Mouse (Mus musculus): ENCODE data around the gene Stk40. TPM values are rescaled to one million over a fixed set of nuclear protein-coding genes. Genes with fewer than 3 reads are reported as not detected.

Gene Stk40
- polyA plus RNA-seq, 1 experiment, result 25.9 TPM

GRCm38 (mm10) chr4:126152864-126153263 lies 49.1 kb downstream of the Stk40 start:
- TF ChIP-seq POLR2A (IDR thresholded peaks at IDR 0.05; ENCODE audit: insufficient read length, low read depth) (no peak), TCF12 (IDR thresholded peaks at IDR 0.05; ENCODE audit: insufficient read depth, poor library complexity, severe bottlenecking) (no peak), CEBPB (IDR thresholded peaks at IDR 0.05; ENCODE audit: insufficient read depth, poor library complexity, severe bottlenecking) (no peak), E2F4 (IDR thresholded peaks at IDR 0.05; ENCODE audit: insufficient read depth) (no peak), USF1 (IDR thresholded peaks at IDR 0.05; ENCODE audit: low read depth) (no peak), MYOG (IDR thresholded peaks at IDR 0.05; ENCODE audit: control insufficient read depth in 1 of 3, insufficient read depth in 1 of 3, insufficient read length in 2 of 3, low read depth in 2 of 3) (no peak), MYOD1 (IDR thresholded peaks at IDR 0.05; ENCODE audit: control insufficient read depth in 1 of 3, insufficient read length in 2 of 3, low read depth in 2 of 3) (no peak), REST (IDR thresholded peaks at IDR 0.05; ENCODE audit: insufficient read depth, insufficient read length) (no peak), TCF3 (IDR thresholded peaks at IDR 0.05; ENCODE audit: insufficient read length, low read depth) (no peak), MAX (IDR thresholded peaks at IDR 0.05; ENCODE audit: low read depth) (no peak), POLR2AphosphoS2 (IDR thresholded peaks at IDR 0.05; ENCODE audit: insufficient read length, low read depth) (no peak), SRF (IDR thresholded peaks at IDR 0.05; ENCODE audit: control insufficient read depth, insufficient read length, low read depth) (no peak)
- Histone ChIP-seq H3K4me2 (ENCODE audit: low read depth) (no peak overlapping the region), H3K79me2 (ENCODE audit: control insufficient read depth, insufficient read depth) (peaks cover 4% of the 10 kb centered on the region), H3K27me3 (ENCODE audit: control insufficient read depth, insufficient read depth, insufficient read length) (no peaks in the 10 kb centered on the region), H3K36me3 (ENCODE audit: control insufficient read depth, insufficient read depth) (no peaks in the 10 kb centered on the region), H3K4me3 (no peak overlapping the region), H3ac (ENCODE audit: control insufficient read depth, insufficient read length) (no peak overlapping the region)

DNA sequence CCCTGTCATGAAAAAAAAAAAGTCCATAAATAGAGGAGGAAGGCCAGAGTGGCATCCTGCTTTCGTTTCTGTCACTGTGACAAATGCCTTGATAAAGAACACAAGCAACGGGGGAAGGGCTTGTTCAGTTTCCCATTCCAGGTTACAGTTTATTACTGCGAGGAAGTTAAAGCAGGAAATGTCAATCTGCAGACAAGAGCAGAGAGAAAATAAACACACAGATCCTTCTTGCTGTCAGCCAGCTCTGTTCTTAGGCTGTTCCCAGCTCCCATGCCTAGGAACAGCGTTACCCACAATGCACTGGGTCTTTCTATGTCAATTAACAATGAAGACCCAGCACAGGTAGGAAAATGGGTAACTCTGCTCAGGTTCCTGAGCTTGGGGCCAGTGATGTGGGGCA lies 51.4 kb downstream of the Stk40 start:
- Histone ChIP-seq H3K4me2 (ENCODE audit: low read depth) (no peak overlapping the region), H3K27me3 (ENCODE audit: control insufficient read depth, insufficient read depth, insufficient read length) (no peaks in the 10 kb centered on the region), H3K79me2 (ENCODE audit: control insufficient read depth, insufficient read depth) (no peaks in the 10 kb centered on the region), H3K4me3 (no peak overlapping the region), H3K36me3 (ENCODE audit: control insufficient read depth, insufficient read depth) (no peaks in the 10 kb centered on the region), H3ac (ENCODE audit: control insufficient read depth, insufficient read length) (no peak overlapping the region)
- TF ChIP-seq MAX (IDR thresholded peaks at IDR 0.05; ENCODE audit: low read depth), result no peak
- TF ChIP-seq POLR2A (IDR thresholded peaks at IDR 0.05; ENCODE audit: insufficient read length, low read depth), result no peak
- no peak for TF ChIP-seq CEBPB (IDR thresholded peaks at IDR 0.05; ENCODE audit: insufficient read depth, poor library complexity, severe bottlenecking)
- TF ChIP-seq REST (IDR thresholded peaks at IDR 0.05; ENCODE audit: insufficient read depth, insufficient read length), result no peak
- no peak for TF ChIP-seq TCF3 (IDR thresholded peaks at IDR 0.05; ENCODE audit: insufficient read length, low read depth)
- no peak for TF ChIP-seq SRF (IDR thresholded peaks at IDR 0.05; ENCODE audit: control insufficient read depth, insufficient read length, low read depth)
- no peak for TF ChIP-seq TCF12 (IDR thresholded peaks at IDR 0.05; ENCODE audit: insufficient read depth, poor library complexity, severe bottlenecking)
- no peak for TF ChIP-seq E2F4 (IDR thresholded peaks at IDR 0.05; ENCODE audit: insufficient read depth)
- TF ChIP-seq MYOG (IDR thresholded peaks at IDR 0.05; ENCODE audit: control insufficient read depth in 1 of 3, insufficient read depth in 1 of 3, insufficient read length in 2 of 3, low read depth in 2 of 3), result no peak
- no peak for TF ChIP-seq MYOD1 (IDR thresholded peaks at IDR 0.05; ENCODE audit: control insufficient read depth in 1 of 3, insufficient read length in 2 of 3, low read depth in 2 of 3)
- no peak for TF ChIP-seq USF1 (IDR thresholded peaks at IDR 0.05; ENCODE audit: low read depth)
- no peak for TF ChIP-seq POLR2AphosphoS2 (IDR thresholded peaks at IDR 0.05; ENCODE audit: insufficient read length, low read depth)

DNA sequence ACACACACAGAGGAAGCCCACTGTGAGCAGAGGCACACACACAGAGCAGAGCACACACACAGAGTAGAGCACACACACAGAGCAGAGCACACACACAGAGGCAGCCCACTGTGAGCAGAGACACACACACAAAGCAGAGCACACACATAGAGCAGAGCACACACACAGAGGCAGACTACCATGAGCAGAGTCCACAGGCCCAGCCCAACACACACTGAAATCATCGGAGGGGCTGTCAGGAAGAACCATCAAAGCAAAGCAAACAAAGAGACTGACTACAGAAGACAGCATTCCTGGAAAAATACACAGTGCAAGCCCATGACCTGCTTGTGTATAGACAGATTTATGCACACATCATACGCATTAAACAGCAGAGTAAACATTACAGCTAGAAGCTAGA lies 52.1 kb downstream of the Stk40 start:
- Histone ChIP-seq H3K4me2 (ENCODE audit: low read depth) (no peak overlapping the region), H3K27me3 (ENCODE audit: control insufficient read depth, insufficient read depth, insufficient read length) (no peaks in the 10 kb centered on the region), H3K36me3 (ENCODE audit: control insufficient read depth, insufficient read depth) (peaks cover 4% of the 10 kb centered on the region), H3ac (ENCODE audit: control insufficient read depth, insufficient read length) (no peak overlapping the region), H3K79me2 (ENCODE audit: control insufficient read depth, insufficient read depth) (no peaks in the 10 kb centered on the region), H3K4me3 (no peak overlapping the region)
- no peak for TF ChIP-seq POLR2A (IDR thresholded peaks at IDR 0.05; ENCODE audit: insufficient read length, low read depth)
- no peak for TF ChIP-seq MAX (IDR thresholded peaks at IDR 0.05; ENCODE audit: low read depth)

DNA sequence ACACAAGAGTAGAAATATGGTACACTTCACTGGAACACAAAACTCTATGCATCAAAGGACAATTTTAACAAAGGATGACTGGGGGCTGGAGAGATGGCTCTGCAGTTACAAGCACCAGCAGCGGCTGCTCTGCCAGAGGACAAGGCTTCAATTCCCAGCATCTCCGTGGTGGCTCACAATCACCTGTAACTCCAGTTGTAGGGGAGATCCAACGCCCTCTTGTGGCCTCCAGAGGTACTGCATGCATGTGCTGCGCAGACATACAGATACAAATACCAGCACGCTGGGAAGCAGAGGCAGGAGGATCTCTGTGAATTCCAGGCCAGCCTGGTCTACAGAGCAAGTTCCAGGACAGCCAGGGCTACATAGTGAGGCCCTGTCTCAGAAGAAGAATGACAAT lies 52.9 kb downstream of the Stk40 start:
- Histone ChIP-seq H3K36me3 (ENCODE audit: control insufficient read depth, insufficient read depth) (peaks cover 4% of the 10 kb centered on the region), H3K4me3 (no peak overlapping the region), H3ac (ENCODE audit: control insufficient read depth, insufficient read length) (no peak overlapping the region), H3K4me2 (ENCODE audit: low read depth) (no peak overlapping the region), H3K79me2 (ENCODE audit: control insufficient read depth, insufficient read depth) (no peaks in the 10 kb centered on the region), H3K27me3 (ENCODE audit: control insufficient read depth, insufficient read depth, insufficient read length) (no peaks in the 10 kb centered on the region)
- no peak for TF ChIP-seq REST (IDR thresholded peaks at IDR 0.05; ENCODE audit: insufficient read depth, insufficient read length)
- no peak for TF ChIP-seq TCF3 (IDR thresholded peaks at IDR 0.05; ENCODE audit: insufficient read length, low read depth)
- TF ChIP-seq POLR2A (IDR thresholded peaks at IDR 0.05; ENCODE audit: insufficient read length, low read depth), result no peak
- no peak for TF ChIP-seq MAX (IDR thresholded peaks at IDR 0.05; ENCODE audit: low read depth)

DNA sequence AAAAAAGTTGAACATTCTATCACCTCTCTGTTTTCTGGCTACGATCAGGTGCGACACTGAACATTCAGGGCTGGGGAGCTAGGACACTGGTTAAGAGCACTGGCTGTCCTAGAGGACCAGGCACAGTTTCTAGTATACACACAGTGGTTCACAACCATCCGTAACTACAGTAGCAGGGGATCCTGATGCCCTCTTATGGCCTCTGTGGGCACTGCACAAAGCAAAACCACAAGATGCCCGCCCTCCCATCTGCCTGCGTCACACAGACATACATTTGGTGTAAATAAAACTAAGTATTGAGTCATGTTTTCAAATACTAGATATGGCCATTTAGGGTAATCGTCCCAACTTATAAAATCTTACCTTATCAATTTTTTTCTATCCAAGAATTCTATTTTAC lies 53.8 kb downstream of the Stk40 start:
- Histone ChIP-seq H3K4me2 (ENCODE audit: low read depth) (no peak overlapping the region), H3K36me3 (ENCODE audit: control insufficient read depth, insufficient read depth) (peaks cover 4% of the 10 kb centered on the region), H3ac (ENCODE audit: control insufficient read depth, insufficient read length) (no peak overlapping the region), H3K79me2 (ENCODE audit: control insufficient read depth, insufficient read depth) (no peaks in the 10 kb centered on the region), H3K27me3 (ENCODE audit: control insufficient read depth, insufficient read depth, insufficient read length) (no peaks in the 10 kb centered on the region), H3K4me3 (no peak overlapping the region)
- TF ChIP-seq MYOG (IDR thresholded peaks at IDR 0.05; ENCODE audit: control insufficient read depth in 1 of 3, insufficient read depth in 1 of 3, insufficient read length in 2 of 3, low read depth in 2 of 3) (no peak), MYOD1 (IDR thresholded peaks at IDR 0.05; ENCODE audit: control insufficient read depth in 1 of 3, insufficient read length in 2 of 3, low read depth in 2 of 3) (no peak), E2F4 (IDR thresholded peaks at IDR 0.05; ENCODE audit: insufficient read depth) (no peak), POLR2AphosphoS2 (IDR thresholded peaks at IDR 0.05; ENCODE audit: insufficient read length, low read depth) (no peak), TCF12 (IDR thresholded peaks at IDR 0.05; ENCODE audit: insufficient read depth, poor library complexity, severe bottlenecking) (no peak), MAX (IDR thresholded peaks at IDR 0.05; ENCODE audit: low read depth) (no peak), CEBPB (IDR thresholded peaks at IDR 0.05; ENCODE audit: insufficient read depth, poor library complexity, severe bottlenecking) (no peak), POLR2A (IDR thresholded peaks at IDR 0.05; ENCODE audit: insufficient read length, low read depth) (no peak), REST (IDR thresholded peaks at IDR 0.05; ENCODE audit: insufficient read depth, insufficient read length) (no peak), SRF (IDR thresholded peaks at IDR 0.05; ENCODE audit: control insufficient read depth, insufficient read length, low read depth) (no peak), TCF3 (IDR thresholded peaks at IDR 0.05; ENCODE audit: insufficient read length, low read depth) (no peak), USF1 (IDR thresholded peaks at IDR 0.05; ENCODE audit: low read depth) (no peak)
